Mouse (Mus musculus) erythroid progenitor cell, adult 5-6 weeks (primary cell): Measurements from ENCODE around the gene G3bp2. TPM values are rescaled to one million over a fixed set of nuclear protein-coding genes. Genes with fewer than 3 reads are reported as not detected.

Source experiments
- ATAC-seq: replicated peaks from 2 replicates; pipeline ENCODE4 v1.8.0; 2016; ENCODE audit warnings: moderate number of reproducible peaks, mild to moderate bottlenecking, moderate TSS enrichment, inconsistent platforms; ENCODE audit not compliant: poor library complexity, low FRiP score, severe bottlenecking
- total RNA-seq, 2 experiments: library from RNA; stranded (forward) in 1 of 2; stranded (reverse) in 1 of 2; fragments of 150-400 nt in 1 of 2; fragments of 186-747, 209-891 nt in 1 of 2; gene quantifications; 2 replicates each; pipeline versions ENCODE4 v1.2.3 to v1.2.4; 2015 to 2017; ENCODE audit warnings: low replicate concordance in 2 of 2

Gene G3bp2
- total RNA-seq, 2 experiments from 2014 or later: 47.8 to 60.5 TPM

DNA sequence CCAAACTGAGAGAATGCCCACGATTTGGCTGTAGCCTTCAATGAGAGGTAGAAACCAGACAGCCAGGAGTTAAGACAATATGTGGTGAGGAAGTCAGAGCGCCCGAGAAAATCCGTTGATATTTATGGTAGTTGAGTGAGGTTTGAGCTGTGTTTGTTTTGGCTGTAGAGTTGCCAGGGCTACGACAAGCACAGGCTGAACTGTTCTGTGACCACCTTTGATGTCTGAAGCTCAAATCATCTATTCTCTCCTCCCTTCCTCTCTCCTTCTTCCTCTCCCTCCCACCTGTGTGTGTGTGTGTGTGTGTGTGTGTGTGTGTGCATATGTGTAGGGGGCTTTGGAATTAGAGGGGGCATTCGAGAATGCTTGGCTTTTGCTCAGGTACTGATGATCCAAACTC lies 19.5 kb upstream of the G3bp2 start:
- no peak for ATAC-seq

DNA sequence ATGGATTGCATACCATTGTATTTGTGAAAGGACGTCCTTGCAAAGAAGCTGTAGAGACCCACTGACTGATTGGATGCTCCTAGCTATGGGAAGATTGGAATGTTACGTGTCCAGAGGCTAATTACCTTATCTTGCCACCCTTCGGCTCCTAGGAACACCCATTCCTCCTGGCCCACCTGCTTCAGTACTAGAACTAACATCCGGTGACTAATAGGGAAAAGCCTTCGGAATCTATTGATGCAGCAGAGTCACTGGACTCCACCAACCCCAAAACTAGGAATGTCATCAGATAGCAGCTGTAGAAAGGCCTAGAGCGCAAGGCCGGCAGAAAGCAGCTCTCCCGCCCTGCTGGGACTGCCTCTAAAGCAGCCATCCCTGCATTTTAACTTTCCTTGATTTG lies 18.1 kb upstream of the G3bp2 start:
- ATAC-seq: no peak

DNA sequence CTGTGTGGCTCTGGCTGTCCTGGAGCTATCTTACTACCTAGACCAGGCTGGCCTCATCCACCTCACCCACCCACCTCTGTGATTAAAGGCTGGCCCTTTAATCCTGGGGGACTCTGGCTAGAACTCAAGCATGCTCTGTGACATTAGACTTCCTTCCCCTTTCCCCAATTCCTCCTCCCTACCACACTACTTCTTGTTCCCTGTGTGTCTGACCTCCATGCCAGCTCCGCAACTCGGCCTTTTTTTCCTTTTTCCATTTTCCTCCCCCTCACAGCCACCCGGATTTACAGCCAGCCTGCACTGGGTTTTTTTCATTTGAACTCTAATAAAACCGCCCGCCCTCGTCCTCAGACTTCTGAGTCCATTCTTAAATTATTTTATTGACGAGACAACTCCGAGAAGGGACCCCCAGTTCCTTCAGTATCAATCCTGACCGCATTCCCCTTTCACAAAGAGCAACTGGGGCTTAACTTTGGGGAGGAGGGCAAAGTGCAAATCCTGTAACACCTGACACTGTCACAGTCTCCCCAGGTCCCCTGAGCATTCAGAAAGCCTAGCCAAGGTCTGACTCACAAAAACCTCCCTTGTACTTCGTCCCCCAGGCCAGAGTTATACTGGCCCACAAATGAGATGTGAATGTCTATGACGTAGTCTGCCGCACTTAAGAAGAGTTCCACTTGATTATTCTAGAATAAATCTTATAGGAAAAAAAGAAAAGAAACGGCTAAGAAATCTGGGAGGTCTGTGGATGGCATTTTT lies 15.0 kb upstream of the G3bp2 start:
- no peak for ATAC-seq

DNA sequence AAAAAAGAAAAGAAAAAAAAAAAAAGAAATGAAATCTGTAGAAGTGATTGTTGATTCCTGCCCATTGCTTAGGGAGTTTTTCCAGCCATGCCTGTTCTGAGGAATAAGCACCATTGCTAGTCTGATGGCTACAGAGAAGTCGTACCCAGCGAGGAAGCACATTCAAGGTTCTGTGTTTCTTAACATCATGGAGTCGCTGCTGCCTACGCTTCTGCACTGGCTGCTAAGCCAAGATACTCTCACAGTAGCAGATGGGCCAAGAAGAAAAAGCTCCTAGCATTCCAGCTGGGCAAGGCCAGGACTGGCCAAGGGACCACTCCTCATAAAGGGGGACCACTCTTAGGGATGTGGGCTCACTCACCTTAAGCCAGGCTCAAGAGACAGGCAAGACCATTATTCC lies 14.3 kb upstream of the G3bp2 start:
- ATAC-seq: no peak

DNA sequence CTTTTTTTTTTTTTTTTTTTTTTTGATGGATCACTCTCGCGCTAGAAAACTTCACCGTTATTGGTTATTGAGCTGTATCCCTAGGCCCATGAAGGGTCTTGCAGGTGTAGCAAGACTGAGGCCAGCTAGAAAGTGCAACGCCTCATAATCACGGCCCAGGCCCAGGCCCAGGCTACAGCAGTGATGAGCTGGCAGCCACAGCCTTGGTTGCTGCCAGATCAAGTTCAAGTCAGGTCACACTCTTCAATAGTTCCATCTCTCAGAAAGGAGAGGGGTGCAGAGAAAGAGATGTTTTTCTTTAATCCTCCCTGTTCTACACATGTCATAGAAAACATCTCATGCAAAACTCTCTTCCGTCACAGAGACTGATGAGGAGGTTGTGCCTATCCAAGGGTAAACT lies 13.3 kb upstream of the G3bp2 start:
- no peak for ATAC-seq

DNA sequence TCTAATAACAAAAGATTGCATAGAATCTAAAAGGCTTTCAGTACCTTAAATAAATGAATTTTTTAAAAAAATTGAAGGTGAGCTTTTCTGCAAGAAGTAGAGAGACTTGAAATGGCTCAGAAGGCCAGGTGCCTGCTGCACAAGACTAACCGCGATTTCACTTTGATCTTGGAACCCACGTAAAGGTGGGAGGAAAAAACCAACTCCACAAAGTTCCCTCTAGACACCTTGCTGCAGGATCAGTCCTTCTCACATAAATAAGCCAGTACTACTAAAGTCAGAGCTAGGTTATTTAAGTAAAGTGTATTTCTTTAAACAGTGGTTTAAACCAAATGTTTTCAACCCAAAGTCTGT lies 10.5 kb upstream of the G3bp2 start:
- no peak for ATAC-seq

DNA sequence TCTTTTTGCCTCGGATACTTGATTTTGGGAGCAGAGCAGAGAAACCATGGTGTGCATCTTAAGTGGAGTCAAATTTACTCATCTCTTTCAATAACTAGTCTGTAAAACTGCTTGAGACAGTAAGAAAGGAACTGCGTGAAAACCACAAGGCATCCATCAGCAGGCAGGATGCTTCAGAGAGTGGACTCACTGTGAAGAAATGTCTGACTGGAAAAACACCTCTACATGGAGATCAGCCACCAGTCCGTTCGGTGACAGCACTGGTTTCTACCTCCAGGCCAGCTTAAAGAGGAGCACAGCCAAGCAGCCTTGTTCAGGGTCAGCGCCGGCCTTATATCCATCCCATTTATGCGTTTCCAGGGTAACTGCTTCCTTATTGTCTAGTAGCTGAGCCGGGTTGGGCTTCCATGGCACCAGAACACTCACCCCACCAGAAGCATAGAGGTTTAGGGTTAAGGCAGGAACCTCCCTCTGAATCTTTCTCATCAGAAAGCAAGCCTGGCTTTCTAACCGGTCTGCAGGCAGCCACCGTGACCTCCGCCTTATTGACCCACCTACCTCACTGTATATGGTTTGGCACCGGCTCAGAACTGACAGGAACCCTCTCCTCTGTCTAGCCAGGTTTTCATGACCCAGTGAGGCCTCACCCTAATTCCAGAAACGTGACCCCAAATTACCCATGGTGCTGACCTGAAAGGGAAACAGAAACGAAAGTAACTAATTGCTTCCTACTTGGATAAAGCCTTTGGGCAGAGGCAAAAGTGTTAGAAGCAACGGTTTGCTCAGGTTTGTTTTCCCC lies 9.9 kb upstream of the G3bp2 start:
- peak; percentile 33 for ATAC-seq

DNA sequence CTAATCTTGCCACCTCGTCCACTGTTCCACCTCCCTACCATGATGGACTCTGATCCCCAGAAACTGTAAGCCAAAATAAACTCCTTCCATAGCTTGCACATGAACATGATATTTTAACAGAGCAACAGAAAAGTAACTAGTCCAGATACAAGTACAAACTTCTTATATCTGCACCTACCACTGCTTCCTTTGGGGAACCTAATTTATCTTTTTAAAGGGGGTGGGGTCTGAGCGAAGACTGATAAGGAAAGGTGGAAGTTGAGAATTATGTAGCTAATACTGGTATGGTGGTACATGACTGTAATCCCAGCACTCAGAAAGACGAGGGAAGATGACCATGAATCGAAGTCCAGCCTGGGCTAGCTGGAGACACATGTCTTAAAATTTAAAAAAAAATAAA lies 4.0 kb upstream of the G3bp2 start:
- no peak for ATAC-seq

DNA sequence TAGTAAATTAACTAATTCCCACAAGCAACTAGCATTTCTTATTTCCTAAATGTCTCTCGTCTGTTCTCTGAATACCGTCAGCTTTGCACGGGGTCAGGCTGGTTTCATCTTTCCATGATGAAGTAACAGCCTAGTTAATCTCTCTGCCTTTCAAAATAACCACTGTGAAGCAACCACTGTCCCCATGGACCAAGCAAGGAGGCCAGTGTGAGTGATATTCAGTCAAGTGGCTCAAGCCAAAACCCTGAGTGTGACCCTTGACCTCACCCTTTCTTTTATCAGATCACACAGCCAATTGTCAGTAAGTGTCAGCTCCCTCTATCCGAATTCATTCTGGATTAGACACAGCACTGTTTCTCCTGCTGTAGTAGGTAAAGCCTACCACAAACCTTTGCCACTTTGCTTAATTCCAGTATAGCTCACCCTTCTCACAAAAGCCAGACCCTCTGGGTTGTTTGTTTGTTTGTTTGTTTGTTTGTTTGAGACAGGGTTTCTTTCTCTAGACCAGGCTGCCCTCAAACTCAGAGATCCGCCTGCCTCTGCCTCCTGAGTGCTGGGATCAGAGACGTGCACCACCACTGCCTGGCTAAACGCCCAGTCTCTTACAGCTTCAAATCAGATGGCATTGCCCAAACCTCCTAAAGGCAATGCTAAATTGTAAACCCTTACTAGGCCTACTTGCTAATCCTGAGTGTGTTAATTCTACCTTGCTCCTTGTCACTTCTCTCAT lies 2.5 kb upstream of the G3bp2 start:
- no peak for ATAC-seq

DNA sequence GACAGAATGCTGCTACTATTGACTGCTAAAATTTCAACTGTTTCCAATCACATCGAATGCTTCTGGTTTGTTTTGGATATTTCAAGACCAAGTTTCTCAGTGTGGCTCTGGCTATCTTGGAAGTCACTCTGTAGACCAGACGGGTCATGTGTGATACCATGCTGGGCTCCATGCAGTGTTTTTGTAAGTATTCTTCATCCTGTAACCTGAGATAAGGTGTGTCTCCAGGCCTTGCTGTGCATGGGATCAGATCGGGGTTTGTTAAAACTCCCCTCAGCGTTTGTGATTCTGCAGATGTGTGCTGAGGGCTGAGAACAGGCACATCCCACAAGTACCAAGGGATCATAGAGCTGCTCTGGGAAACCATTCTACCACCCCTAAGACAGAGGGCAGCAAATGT lies 1.7 kb upstream of the G3bp2 start:
- no peak for ATAC-seq

DNA sequence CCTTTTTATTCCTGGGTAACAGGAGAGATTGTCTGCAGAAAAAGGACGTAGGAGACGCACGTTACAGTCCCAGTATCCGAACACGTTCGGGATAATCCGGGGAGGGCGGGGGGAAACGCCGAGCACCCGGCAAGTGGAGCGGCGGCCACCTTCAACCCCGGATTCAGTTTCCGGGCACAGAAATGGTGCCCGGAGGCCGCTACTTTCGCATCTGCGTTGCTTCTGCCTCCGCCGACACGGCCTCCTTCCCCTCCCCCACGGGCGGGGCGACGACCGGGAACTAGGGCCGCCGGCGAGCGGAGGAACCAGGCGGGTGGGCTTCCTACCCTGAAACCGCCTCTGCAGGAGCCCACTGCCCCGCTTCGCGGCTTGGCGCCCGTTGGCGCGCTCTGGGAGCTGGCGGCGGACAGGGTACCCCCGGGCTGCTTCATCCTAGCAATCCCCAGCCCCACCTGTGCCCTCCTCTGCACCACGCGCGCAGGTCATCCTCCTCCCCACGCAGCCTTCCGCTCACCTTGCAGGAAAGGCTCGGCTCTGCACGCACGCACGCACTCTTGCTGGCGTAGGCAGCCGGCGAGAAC lies 608 bp downstream of the G3bp2 start:
- peak; percentile 43 for ATAC-seq

DNA sequence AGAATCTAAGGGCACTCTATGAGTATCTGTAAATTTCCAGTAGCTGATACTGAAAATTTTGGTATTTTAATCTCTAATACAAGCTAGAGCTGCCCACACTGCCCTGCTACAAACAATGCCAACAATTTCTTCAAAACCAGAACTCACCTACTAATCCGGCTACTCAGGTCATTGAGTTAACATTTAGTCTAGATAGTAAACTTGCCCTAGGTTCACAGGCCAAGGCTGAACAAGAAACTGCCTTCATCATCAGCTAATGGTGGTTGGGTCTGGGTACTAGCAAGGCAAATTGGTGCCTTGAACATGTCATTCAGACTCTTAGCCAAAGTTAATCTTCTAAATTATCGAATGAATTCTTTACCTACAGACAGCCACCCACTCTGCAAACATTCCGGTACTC lies 2.2 kb downstream of the G3bp2 start:
- no peak for ATAC-seq

DNA sequence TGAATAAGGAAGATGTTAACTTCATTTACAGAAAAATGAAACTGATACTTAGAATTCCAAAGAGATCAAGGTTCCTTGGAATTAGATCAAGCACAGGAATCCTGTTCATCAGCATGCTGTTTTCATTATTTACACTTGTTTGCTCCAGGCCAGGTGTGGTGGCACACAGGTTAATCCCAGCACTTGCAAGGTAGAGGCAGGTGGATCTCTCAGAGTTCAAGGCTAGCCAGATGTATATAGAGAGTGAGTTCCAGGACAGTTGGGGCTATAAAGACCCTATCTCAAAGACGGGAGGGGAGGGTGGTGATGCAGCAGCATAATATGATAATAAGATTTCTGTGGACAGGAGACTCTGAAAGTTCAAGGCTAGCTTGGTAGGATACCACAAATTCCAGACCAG lies 3.1 kb downstream of the G3bp2 start:
- ATAC-seq: no peak

DNA sequence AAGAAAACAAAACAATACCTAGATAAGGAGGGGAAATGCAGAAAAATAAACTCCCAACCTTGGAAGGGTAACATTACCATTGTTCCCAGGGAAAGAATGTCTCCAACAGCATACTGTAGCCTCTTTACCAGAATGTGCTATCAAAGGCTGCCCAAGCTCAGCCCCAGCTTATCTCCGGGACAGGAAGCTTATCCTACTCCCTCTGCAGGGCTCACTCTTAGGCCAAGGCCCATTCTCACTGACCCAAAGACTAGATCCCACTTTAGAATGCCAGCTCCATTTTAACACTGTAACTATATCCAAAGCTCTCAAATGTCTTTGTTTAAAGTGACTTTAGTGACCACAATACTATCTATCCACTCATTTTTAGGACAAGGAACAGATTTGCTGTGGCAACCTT lies 4.2 kb downstream of the G3bp2 start:
- no peak for ATAC-seq

DNA sequence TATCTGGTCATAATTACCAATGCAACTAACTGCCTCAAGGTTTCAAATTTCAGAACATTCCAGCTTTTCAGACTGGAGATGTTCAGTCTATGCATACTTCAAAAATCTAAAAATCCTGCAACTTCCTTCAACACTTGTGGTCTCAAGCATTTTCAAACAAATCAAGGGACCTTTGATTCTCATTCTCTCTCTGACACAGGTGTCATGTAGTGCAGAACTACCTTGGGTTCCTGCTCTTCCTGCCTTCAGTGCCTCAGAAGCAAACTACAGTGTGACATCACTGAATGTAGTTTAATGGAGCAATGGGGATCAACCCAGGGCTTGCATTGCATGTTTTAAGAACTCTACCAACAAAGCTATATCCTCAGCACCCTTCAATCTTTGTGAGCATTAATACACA lies 4.8 kb downstream of the G3bp2 start:
- ATAC-seq: no peak

DNA sequence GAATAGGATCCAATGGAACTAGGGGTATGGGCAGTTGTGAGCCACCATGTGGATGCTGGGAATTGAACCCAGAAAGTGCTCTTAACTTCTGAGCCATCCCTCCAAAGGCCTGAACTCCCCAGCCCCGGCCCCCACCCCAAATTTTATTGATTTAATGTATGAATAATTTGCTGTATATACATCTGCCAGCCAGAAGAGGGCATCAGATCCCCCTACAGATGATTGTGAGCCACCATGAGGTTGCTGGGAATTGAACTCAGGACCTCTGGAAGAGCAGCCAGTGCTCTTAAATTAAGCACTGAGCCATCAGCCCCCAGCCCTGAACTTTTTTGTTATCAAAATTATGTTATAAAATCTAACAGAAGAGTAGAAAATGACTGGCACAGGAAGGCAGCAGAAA lies 7.2 kb downstream of the G3bp2 start:
- no peak for ATAC-seq

DNA sequence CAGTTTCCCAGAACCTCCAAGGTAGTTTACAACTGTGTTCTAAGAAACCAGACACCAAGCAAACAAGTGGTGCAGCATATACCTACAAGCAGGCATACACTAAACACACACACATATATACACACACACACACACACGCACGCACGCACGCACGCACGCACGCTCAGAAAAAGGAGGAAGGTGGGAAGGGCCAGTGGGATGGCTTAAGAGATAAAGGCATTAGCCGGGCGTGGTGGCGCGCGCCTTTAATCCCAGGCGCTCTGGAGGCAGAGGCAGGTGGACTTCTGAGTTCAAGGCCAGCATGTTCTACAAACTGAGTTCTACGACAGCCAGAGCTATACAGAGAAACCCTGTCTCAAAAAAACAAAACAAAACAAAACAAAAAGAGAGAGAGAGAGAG lies 9.5 kb downstream of the G3bp2 start:
- ATAC-seq: peak; percentile 89

DNA sequence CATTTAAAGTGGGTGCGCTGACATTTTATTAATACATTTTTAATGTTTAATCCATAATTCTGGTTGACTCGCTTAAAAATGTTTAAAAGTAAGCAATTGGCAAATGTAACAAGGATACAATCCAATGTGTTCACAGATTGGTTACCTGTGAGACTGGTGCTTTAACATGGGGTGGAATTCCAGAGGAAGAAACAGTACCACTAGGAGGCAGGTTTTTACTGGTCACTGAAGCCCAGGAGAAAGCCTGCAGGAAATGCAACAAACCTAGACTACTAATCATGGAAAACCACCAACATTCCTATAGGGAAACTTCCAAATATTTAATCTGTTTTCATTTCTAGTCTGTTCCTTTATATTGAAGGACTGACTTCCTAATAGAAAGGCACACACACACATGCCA lies 20.3 kb downstream of the G3bp2 start:
- no peak for ATAC-seq

DNA sequence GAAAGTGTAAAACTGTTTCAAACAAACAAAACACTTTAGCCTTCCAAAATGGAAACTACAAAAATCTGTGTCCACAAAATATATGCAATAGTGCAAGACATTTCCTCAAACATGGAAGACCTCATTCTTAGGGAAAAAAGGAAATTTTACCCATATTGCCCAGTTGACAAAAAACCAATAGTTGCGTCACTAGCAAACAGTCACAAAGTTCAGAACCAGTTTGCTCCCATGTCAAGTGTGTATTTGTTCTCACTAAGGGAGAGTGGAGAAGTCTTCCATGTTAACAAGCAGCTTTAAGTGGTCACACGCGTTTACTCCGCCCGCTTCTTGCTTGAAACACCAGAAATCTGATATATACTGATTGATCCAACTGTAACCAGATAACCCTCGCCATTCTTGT lies 30.7 kb downstream of the G3bp2 start:
- no peak for ATAC-seq

DNA sequence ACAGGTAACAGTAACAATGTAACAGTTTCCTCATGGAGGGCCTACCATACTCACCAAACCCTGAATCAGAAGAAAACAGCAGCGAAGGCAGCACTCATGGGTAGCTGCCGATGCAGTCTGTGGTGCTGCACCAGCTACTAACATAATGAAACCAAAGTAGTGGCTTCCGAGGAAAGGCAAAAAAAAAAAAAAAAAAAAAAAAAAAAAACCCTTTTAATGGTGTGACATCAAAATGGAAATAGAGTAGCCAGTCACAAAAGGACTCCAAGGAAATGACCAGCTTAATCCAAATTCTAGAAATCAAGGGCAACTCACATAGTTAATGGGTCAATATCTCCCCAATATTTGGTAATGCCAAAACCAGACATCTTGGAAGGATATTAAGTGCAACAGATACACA lies 33.1 kb downstream of the G3bp2 start:
- ATAC-seq: no peak

DNA sequence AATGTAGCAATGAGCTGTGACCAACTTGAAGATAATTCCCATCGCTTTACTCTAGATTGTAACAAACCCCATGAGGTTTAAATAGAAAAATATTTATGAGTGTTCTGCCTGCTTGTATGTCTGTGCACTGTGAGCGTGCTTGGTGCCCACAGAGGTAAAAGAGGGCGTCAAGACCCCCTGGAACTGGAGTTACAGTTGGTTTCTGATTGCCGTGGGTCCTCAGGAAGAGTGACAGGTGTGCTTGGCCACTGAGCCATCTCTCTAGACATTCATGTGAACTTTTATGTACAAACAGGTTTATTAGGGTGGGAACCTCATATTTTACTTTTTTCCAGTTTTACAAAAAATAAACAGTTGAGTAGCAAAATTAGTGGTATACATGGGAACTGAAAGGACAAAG lies 39.7 kb downstream of the G3bp2 start, which contains the start of gene Cdkl2:
Cdkl2 (minus strand) TSS at position 101 of the 400 bp plus-strand sequence.
- ATAC-seq: no peak
